Mouse (Mus musculus) gastrocnemius, adult 18-20 months (tissue): ENCODE data around the gene Itpr1. TPM values are rescaled to one million over a fixed set of nuclear protein-coding genes. Genes with fewer than 3 reads are reported as not detected.

Experiments
- DNase-seq: peaks from one replicate; pipeline ENCODE4 v3.0.0; 2021; ENCODE audit warnings: low spot score
- long read RNA-seq, 2 experiments: library from polyadenylated mRNA; stranded (forward); transcript quantifications; one replicate each; pipeline ENCODE4 v2.0.0; 2021
- total RNA-seq, 2 experiments: library from RNA; stranded (reverse); gene quantifications; 2 replicates each; pipeline ENCODE4 v1.2.3; 2021

Itpr1 gene
- total RNA-seq: 10 to 100 TPM; 15.1 to 20.0 TPM
- long read RNA-seq, experiment 1, partial matches to known transcripts: 4 of 42 reads
- long read RNA-seq, experiment 1, other reads (novel, unspliced or antisense): 38 of 42 reads
- long read RNA-seq, experiment 2, partial matches to known transcripts: 5 of 23 reads
- long read RNA-seq, experiment 2, other reads (novel, unspliced or antisense): 18 of 23 reads

DNA sequence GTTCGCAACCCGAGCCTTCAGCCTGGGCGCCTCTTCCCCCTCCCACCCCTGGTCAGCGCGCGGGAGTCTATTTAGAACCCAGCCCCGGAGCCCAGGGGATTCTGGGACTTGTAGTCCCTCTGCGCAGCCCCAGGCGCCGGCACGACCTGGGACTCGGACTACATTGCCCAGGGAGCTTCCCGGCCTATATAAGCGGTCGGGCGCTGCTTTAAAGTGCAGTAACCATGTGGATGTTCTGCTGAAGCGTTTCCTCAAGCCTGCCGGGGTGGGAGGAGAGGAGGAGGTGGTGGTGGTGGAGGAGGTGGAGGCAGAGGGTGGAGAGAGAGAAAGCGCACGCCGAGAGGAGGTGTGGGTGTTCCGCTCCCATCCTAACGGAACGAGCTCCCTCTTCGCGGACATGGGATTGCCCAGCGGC lies at the start of gene Itpr1:
TSS of gene Itpr1 (plus strand) at position 216 of the 415 bp plus-strand sequence.
- DNase-seq: peak; percentile 98

DNA sequence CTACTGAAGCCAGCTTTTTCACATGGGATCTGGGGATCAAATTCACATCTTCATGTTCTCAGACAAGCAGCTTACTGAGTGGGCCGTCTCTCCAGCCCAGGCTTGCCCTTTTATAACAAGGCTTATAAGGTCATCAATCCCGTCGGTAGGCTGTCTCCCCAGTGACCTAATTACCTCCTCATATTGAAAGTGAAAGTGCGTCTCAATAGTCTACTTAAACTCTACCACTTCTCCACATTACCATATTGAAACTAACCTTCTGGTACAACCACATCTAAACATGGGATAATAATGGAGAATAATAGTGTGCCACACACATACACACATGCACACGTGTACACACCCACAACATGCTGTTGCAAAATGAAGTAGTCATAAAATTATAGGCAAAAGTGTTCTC lies 48.0 kb upstream of the Itpr1 start:
- peak; percentile 15 for DNase-seq

DNA sequence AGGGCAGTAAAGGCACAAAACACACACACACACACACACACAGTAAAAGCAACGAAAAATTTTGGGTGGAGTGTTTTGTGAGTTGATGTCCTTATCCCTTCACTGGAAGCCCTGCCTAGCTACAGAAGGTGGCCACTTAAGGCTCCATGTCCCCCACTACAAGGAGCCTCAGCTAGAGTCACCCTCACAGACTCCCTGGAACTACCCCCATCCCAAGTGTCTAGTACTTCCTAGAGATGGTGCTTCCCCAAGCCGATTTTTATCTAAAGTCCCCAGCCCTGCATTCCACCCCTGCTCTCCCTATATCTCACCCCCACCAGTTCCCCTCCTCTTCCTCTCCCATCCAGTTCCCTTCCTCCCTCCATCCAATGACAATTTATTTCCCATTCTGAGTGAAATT lies 47.3 kb upstream of the Itpr1 start:
- no peak for DNase-seq

DNA sequence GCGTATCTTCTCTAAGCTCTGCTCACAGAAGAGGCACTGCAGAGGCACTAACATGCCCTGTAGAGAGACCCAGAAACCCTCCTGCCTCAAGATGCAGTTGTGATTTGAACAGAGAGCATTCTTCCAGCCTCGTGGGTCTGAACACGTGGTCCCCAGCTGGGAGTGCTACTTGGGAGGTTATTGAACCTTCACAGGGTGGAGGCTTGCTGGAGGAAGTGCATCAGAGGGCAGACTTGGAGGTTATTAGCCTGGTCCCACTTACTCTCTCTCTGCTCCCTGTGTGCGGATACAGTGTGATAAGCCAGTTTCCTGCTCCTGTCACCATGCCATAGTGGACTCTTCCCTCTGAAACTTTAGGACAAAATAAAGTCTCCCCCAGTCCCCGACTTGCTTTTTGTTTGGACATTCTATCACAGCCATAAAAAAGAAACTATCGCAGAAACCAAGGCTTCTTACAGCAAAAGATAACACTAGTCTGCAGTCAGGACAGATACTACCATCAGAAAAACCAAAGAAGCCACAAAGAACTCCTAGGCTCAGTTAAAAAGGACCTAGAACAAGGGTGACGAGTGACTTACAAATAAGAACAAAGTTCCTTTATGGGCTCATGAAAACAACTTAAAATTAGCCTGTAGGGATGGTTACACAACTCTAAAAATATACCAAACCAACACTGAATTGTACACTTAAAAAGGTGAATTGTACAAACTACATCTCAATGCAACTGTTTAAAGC lies 44.8 kb upstream of the Itpr1 start:
- DNase-seq: no peak

DNA sequence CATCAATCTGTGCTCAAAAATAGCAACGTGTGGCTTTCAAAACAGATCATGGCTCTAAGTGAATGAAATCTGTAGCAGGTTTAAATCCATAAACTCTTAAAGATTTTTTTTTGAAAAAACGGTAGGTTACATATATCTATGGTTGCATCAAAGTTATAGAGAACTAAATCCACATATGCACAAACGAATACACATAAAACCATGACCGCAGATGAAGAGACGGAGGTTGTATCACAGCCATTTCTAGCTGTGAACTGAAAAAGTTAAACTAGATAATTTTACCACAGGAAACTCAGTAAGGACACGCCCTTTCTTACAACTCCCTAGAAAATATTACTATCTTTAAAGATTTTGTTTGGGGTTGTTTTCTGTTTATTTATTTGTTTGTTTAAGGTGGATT lies 44.2 kb upstream of the Itpr1 start:
- no peak for DNase-seq

DNA sequence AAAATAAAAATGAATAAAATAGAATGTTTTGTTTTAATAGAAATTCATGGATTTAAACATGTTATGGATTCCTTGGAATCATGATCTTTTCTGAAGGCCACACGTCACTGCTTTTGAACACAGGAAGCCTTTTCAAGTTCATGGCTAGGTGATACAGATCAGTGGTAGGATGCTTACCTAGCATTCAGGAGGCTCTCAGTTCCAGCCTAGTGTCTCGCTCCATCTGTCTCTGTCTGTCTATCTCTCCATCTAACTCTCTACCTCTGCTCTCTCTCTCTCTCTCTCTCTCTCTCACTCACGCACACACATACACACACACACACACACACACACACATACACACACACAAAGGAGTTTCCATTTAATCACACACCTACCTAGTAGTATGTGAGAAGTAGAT lies 43.4 kb upstream of the Itpr1 start:
- no peak for DNase-seq

DNA sequence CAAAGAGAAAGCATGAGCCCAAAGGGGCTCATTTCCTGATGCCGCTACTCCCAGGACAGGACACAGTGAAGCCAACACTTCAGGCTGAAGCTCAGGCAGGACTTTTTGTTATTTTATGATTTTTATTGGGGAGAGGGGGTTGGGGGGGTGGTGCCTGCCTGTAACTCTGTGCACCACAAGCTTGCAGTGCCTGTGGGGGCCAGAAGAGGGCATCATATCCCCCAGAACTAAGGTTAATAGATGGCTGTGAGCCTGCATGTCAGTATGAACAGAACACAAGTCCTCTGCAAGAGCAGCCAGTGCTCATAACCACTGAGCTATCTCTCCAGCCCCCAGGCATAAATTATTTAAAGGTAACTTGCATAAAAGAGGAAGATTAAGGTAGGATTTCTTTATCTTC lies 40.7 kb upstream of the Itpr1 start:
- DNase-seq: no peak

DNA sequence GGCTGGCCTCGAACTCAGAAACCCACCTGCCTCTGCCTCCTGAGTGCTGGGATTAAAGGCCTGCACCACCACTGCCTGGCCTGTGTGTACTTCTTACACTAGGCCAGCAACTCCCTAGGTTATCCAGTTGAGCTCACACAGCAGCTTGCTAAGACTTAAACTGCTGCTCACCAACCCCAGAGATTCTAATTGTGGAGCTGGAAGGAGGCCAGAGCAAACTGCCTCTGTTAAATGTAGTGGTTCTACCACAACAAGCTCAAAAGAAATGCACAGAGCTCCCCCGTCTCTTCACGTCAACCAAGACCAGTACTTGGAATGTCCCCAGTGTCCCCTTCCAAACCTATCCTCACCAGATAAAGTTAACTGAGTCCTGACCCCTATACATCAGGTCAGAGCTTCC lies 38.7 kb upstream of the Itpr1 start:
- no peak for DNase-seq

DNA sequence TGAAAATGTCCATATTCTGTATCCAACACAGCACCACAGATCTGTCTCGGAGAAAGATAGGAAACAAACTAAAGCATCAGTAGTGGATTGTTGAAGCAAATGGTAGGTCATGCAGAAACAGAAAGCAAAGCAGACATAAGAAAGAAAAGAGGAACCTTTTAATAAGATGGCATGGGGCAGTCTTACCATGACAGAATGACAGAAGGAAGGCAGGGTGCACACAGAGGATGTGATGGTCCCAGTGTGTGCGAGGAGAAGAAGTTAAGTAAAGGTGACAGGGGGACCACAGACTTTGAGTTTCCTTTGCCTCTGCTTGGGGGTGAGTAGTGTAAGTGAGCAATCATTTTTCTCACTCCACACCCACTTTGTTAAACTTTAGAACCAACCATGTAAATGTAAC lies 33.8 kb upstream of the Itpr1 start:
- DNase-seq: no peak

DNA sequence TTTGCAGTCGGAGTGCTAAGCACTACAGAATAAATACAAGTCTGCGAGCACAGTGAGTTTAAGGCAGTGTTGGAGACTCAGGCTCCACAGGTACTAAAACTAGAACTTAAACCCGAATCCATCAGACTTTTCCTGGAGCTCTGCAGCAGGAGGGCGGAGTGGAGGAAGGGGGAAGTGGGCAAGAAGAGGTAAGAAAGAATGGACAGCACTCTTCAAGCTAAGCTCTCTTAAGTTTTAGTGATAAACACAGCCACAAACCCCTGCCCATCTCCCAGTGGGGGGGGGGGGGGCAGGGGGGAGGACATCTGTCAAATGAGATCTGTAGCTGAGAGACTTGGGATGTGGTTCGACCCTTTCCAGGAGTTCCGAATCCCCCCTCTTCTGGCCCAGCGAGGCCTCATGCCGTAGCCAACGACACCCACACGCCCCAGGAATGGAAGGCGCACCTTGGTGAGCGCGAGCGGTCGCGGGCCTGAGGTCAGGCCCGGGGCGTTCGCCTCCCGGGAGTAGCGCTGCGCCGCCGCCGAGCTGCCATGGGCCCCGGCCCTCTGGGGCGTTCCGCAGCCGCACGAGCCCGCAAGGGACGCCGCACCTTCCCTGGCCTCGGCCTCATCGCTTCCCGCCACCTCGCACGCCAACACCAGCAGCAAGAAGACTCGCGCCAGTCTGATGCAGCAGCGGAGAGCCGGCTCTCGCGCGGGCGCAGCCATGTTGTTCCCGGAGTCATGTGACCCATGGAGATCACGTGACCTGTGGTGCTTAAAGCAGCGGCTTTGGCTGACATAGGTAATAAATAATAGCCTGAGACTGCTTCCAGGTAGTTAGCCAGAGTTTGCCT lies 27.8 kb upstream of the Itpr1 start, which contains the start of gene Sumf1:
TSS of gene Sumf1 (minus strand) at position 736 of the 838 bp plus-strand sequence.
- peak; percentile 92 for DNase-seq

DNA sequence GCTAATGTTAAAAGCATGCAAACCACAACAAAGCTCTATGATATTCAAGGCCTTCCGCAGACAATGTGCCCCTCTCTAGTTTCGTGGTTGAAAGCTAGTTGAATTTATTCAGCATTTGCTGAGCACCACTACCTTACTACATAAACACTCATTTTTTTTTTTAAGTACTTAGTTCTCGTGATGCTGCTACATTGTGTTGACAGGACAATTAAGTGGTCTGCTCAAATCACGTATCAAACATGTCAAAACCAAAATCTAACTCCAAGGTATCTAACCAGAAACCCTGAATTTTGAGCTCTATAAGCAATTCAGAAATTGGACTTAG lies 27.2 kb upstream of the Itpr1 start:
- DNase-seq: no peak

DNA sequence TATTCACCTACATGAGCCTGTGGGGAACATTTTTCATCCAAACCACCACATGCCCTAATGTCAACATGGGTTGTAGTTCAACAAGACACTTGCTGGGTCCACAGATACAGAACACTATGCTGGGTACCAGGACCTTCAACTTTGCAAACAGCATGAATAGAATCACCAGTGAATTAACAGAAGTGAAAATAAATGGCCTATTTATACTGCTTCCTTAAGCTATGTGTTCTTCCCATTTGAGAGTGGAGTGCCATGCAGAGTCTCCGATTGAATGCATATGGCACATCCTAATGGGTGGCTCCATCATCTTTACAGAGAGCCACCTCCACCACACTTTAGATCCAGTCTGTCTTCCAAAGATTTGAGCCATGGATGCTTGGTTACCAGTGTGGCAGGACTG lies 22.2 kb upstream of the Itpr1 start:
- no peak for DNase-seq

DNA sequence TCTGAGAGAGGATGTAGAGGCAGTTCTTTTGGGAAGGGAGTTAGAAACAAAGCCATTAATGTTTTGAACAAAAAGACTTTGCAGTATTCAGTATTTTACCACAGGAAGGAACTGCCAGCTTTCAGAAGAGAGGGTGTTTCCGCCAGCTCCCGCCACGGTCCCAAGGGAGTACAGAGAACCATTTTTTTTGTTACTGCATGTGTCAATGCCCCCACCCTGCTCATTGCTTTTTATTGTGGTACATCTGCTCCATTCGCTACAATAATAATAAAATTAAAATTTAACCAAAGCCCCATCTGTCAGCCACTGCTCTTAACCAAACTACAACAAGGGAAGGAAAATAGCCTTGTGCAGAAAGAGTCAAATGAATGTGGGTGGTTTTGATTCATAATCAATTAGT lies 20.3 kb upstream of the Itpr1 start:
- no peak for DNase-seq

DNA sequence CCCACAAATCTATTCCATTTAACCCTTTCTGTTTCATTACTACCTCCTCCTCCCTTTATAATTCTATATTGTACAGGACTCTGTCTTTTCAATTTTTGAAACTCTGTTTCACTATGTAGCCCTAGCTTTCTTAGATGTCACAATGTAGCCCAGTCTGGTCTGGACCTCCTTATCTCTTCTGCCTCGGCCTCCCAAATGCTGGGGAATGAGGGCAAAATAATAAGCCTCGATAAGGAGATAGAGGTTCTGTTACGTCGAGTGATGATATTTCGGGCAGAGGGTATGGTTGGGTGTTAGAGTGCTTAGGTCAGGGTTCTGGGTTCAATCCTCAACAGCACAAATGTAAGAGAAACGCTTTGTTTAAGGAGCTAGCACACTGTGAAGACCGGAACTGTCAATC lies 16.2 kb upstream of the Itpr1 start:
- DNase-seq: no peak

DNA sequence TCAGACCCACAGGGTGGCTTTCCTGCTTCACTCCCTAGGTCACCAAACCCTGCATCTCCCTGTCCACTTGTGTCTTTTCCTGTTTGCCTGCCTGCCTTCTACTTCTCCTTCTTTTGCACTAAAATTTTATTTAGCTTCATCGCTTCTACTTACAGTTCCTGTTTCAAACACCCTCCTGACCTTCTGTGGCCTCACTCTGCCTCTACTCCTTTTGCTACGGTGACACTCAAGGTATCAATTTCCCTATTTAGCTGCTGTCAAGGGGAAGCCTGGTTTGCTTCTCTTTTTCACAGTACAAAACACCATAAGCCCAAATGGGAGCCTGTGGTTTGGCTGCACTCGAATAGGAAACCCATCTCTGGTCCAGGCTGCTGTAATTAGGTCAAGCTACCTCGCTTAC lies 15.8 kb upstream of the Itpr1 start:
- no peak for DNase-seq

DNA sequence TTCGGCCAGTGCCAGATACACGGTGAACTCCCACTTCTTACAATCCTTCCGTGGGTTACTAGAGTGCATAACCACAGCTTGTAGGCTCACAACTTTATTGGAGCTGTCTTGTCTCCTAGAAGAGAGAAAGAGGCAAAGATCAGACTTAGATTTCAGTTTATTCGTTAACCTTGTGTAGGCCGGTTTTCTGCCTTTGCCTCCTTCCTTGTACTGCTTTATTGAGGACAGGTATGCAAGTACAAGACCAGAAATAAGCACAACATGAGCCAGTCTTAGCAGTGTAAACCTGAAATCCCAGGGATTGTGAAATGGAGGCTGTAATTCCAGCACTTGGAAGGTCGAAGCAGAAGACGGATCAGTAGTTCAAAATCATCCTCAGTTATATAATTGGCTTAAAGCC lies 14.6 kb upstream of the Itpr1 start:
- DNase-seq: no peak

DNA sequence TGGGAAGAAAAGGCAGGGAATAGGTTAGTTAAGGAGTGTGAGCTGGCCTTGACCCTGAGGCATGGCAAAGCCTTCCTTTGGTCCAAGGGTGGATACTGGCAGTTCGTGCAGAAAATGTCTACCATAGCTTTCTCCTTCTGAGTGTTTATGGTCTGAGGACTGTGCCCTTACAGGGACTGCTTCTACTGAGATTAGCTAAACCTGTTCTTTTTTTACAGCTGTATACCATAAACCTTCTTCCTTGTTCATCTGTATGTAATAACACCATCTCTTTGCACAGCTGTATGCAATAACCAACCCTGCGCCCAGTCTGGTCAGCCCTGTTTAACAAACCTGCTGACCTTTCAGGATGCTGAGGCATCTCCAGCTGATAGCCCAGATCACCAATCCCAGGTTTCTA lies 8.6 kb upstream of the Itpr1 start:
- no peak for DNase-seq

DNA sequence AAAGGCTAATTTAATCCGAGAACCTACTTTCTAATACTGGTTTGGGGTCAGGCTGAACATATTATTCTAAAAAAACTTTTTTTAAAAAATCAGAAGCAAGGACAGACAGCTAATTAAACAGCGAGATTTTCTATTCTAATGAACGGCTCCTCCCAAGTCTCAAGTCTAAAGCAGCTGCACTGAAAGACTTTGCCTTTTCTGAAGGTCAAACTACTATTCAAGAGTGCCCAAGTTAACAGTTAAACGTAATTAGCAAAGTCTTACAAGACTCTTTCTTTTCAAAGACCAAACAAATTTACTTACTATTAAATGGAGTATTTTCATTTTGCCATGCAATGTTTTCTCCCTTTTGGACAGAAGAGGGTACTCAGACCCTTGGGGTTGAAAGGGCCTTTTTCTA lies 6.8 kb upstream of the Itpr1 start:
- DNase-seq: no peak

DNA sequence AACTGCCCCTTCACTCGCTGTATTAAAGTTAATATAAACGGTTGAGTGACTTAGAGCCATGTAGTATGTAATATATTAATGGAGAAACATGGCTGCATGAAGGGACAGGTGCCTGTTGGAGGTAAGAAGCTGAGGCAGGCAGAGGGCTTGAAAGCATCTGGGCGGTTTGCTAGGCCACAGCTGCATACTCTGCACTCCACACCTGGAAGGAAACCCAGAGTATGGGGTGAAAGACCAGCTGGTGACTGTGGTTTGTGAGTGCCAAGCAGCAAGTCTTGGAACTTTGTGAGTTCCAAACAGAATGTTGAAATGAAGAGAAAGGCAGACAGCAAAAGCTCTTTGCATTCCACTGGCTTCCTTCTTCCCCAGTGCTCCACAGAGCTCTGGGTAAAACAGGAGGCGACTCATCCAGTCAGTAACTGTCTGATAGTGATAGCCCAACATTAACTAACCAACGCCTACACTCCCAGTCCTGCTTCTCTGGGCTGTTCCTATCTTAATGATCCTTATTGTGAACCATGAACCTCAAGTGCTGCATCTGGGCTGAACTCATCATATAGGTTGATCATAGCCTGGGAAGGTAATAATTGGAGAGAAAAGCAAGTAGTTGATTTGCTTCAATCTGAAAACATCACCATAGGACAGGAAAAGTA lies 5.9 kb upstream of the Itpr1 start:
- DNase-seq: no peak

DNA sequence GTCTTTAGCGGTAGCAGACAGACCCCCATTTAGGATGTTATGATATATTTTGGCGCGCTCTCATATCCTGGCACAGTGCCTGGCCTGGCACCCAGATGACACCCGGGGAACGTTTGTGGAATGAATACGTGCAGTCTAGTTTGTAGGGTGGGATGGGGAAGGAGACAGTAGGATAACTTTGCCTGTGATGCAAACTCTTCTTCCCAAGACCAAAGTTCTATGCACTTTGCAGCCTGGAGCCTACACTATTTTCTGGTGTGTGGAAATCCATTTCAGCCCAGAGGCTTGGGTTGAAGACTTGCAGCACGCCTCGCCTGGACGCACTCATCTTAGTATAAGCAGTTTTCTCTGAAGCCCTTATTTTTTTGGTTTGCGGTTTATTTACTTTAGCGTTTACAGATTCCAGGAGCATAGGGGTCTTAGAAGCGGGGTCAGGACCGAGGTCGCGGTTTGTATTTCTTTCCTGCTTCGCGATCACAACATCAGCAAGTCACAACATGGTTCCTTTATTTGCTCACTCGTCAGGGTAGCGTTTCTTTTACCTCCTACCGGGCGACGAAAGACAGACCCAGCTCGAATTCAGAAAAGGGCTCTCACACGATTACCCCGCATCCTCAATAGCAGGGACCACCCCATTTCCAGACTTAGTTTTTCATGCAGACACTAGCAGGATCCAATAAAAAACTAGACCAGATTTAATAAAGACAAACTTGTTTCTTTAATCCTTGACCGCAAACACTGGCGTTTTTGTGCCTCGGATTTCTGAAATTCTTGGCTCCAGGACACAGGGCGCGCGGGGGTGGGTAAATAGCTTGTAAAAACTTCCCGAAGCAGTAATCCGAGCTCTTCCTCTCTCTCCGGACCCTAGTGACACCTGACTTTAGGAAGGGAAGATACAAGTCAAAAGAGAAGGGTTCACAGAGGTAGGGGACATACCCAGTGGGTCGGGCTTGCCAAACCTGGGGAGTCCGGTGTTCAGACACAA lies 708 bp upstream of the Itpr1 start:
- DNase-seq: no peak
